Mouse (Mus musculus) right cerebral cortex, postnatal 4 days (tissue): ENCODE measurements at regions not wholly inside any gene's neighbourhood (a gene's known extent, or its start where the extent isn't known, plus 50 kb on each side); places are given as distances from the start of the nearest gene placed in this dataset.
A peak's percentile ranks its signal among the peaks of the same experiment; 100 is the strongest.

Experiments used
- DNase-seq: peaks from one replicate; pipeline ENCODE4 v3.0.0-alpha.2; 2022

GRCm38 (mm10) chr14:105628673-105629072 lies 267.9 kb downstream of the Spry2 start:
- DNase-seq: no peak

- DNase-seq: no peak
Measured at GRCm38 (mm10) chr14:105624387-105624786, 272.2 kb downstream of the Spry2 start.

GRCm38 (mm10) chr14:105622166-105622565 lies 274.5 kb downstream of the Spry2 start:
- no peak for DNase-seq

- no peak for DNase-seq
Measured at GRCm38 (mm10) chr14:105621124-105621523, 275.5 kb downstream of the Spry2 start.

GRCm38 (mm10) chr14:105619449-105619848 lies 277.2 kb downstream of the Spry2 start:
- DNase-seq: no peak

GRCm38 (mm10) chr14:105615766-105616165 lies 280.9 kb downstream of the Spry2 start:
- DNase-seq: no peak

GRCm38 (mm10) chr14:105612794-105613193 lies 283.8 kb downstream of the Spry2 start:
- DNase-seq: no peak

- DNase-seq: no peak
Measured at GRCm38 (mm10) chr14:105608804-105609203, 287.8 kb downstream of the Spry2 start.

GRCm38 (mm10) chr14:105606551-105606950 lies 290.1 kb downstream of the Spry2 start:
- no peak for DNase-seq

- no peak for DNase-seq
Measured at GRCm38 (mm10) chr14:105604451-105604850, 292.2 kb downstream of the Spry2 start.

- DNase-seq: no peak
Measured at GRCm38 (mm10) chr14:105603047-105603461, 293.6 kb downstream of the Spry2 start.

GRCm38 (mm10) chr14:105599550-105600453 lies 296.8 kb downstream of the Spry2 start:
- DNase-seq: no peak

- DNase-seq: no peak
Measured at GRCm38 (mm10) chr14:105589751-105590150, 306.9 kb downstream of the Spry2 start.

- no peak for DNase-seq
Measured at GRCm38 (mm10) chr14:105589261-105589660, 307.4 kb downstream of the Spry2 start.

GRCm38 (mm10) chr14:105588391-105589163 lies 308.0 kb downstream of the Spry2 start:
- peak; percentile 32 for DNase-seq

GRCm38 (mm10) chr14:105588029-105588390 lies 308.6 kb downstream of the Spry2 start:
- no peak for DNase-seq

- no peak for DNase-seq
Measured at GRCm38 (mm10) chr14:105584632-105585031, 312.0 kb downstream of the Spry2 start.

GRCm38 (mm10) chr14:105583497-105583896 lies 313.1 kb downstream of the Spry2 start:
- DNase-seq: no peak

- DNase-seq: no peak
Measured at GRCm38 (mm10) chr14:105576266-105576665, 317.9 kb downstream of the Ndfip2 start.

GRCm38 (mm10) chr14:105572036-105572891 lies 313.9 kb downstream of the Ndfip2 start:
- DNase-seq: no peak

- no peak for DNase-seq
Measured at GRCm38 (mm10) chr14:105570156-105570555, 311.8 kb downstream of the Ndfip2 start.

GRCm38 (mm10) chr14:105565827-105566226 lies 307.5 kb downstream of the Ndfip2 start:
- no peak for DNase-seq

- no peak for DNase-seq
Measured at GRCm38 (mm10) chr14:105562843-105563242, 304.5 kb downstream of the Ndfip2 start.
